Mouse (Mus musculus) heart, postnatal 36 days (tissue): Measurements from ENCODE around the gene 1700061G19Rik. TPM values are rescaled to one million over a fixed set of nuclear protein-coding genes. Genes with fewer than 3 reads are reported as not detected.
A peak's percentile ranks its signal among the peaks of the same experiment; 100 is the strongest.

Experiments used
- DNase-seq, 2 experiments: peaks; one replicate each; pipeline ENCODE4 v3.0.0; 2021 to 2022
- intact Hi-C: fragments of 180-260 bp; cut with DNase I; formaldehyde crosslinking; loops from one replicate; pipeline ENCODE4 v1.15.1; 2025
- total RNA-seq, 2 experiments: library from RNA; stranded (reverse); gene quantifications; 2 replicates each; pipeline ENCODE4 v1.2.3; 2021

The 1700061G19Rik gene
- total RNA-seq, 2 experiments from 2014 or later, result not detected

GRCm38 (mm10) chr17:56913023-56913422, 37.7 kb downstream of the 1700061G19Rik start:
- DNase-seq, result no peak
- intact Hi-C loops, result no loop called here

GRCm38 (mm10) chr17:56913444-56913843, 38.2 kb downstream of the 1700061G19Rik start:
- intact Hi-C loops, result no loop called here
- DNase-seq, result no peak

- DNase-seq, result no peak
These were observed 41.9 kb downstream of the 1700061G19Rik start for GRCm38 (mm10) chr17:56917166-56917565.

GRCm38 (mm10) chr17:56919725-56920124, 44.4 kb downstream of the 1700061G19Rik start:
- intact Hi-C loops, result no loop called here
- no peak for DNase-seq

More at GRCm38 (mm10) chr17:56917166-56917565, 41.9 kb downstream of the 1700061G19Rik start:
- intact Hi-C loops, result no loop called here

- intact Hi-C loops, result no loop called here
- no peak for DNase-seq
These were observed 50.7 kb downstream of the 1700061G19Rik start for GRCm38 (mm10) chr17:56925998-56926397.

GRCm38 (mm10) chr17:56929101-56929500, 53.8 kb downstream of the 1700061G19Rik start:
- DNase-seq, result no peak
- intact Hi-C loops, result no loop called here

- intact Hi-C loops, result no loop called here
- DNase-seq, result no peak
These were observed 54.3 kb downstream of the 1700061G19Rik start for GRCm38 (mm10) chr17:56929530-56929929.

- DNase-seq, result no peak
- intact Hi-C loops, result no loop called here
These were observed 54.7 kb downstream of the 1700061G19Rik start for GRCm38 (mm10) chr17:56930026-56930425.

- intact Hi-C loops, result no loop called here
- DNase-seq, result no peak
These were observed 58.1 kb downstream of the 1700061G19Rik start for GRCm38 (mm10) chr17:56933395-56933794.

- intact Hi-C loops, result loop anchor here (2.0 to 5.0 kb wide), 5 partner anchors 37 to 127 kb away; partner anchors contain the start of genes Clpp and Rfx2
- peak in 1 of 2 experiments; percentile 11 for DNase-seq
These were observed 59.5 kb downstream of the 1700061G19Rik start for GRCm38 (mm10) chr17:56934545-56935330.

- intact Hi-C loops, result loop anchor here (2.0 to 5.0 kb wide), 5 partner anchors 38 to 128 kb away; partner anchors contain the start of genes Clpp and Rfx2
- peak; percentile 100 for DNase-seq
These were observed 60.3 kb downstream of the 1700061G19Rik start, which contains the start of gene Mllt1 for GRCm38 (mm10) chr17:56935363-56936131. Gene Mllt1, minus strand, starts transcription at chr17:56935415.

- intact Hi-C loops, result loop anchor here (5.0 kb wide), 4 partner anchors 39 to 129 kb away; partner anchors contain the start of gene Rfx2
- no peak for DNase-seq
These were observed 61.5 kb downstream of the 1700061G19Rik start for GRCm38 (mm10) chr17:56936731-56937130.

Other genes starting within 250 kb of the 1700061G19Rik start
- 100 to 1,000 TPM; 118 to 124 TPM for gene Lonp1, start 248.6 kb upstream of the 1700061G19Rik start, total RNA-seq
- not detected for gene Catsperd, start 247.3 kb upstream of the 1700061G19Rik start, total RNA-seq
- gene Ranbp3, start 202.2 kb upstream of the 1700061G19Rik start, total RNA-seq, result 10 to 100 TPM; 34.9 to 38.0 TPM
- 100 to 1,000 TPM; 847 to 875 TPM for gene Ndufa11, start 157.7 kb upstream of the 1700061G19Rik start, total RNA-seq
- gene Vmac, start 157.5 kb upstream of the 1700061G19Rik start, total RNA-seq, result 1 to 10 TPM; 3.1 to 4.9 TPM
- gene Nrtn, start 117.9 kb upstream of the 1700061G19Rik start, total RNA-seq, result 10 to 100 TPM; 27.5 to 29.4 TPM
- gene Dus3l, start 110.7 kb upstream of the 1700061G19Rik start, total RNA-seq, result 10 to 100 TPM; 18.8 to 20.3 TPM
- gene Prr22, start 105.2 kb upstream of the 1700061G19Rik start, total RNA-seq, result under 1 TPM in 1 of 2 experiments, not detected in 1; 0.58 TPM
- gene Rfx2, start 44.5 kb upstream of the 1700061G19Rik start, total RNA-seq, result 1 to 10 TPM; 2.9 to 5.5 TPM
- not detected for gene Acsbg2, start 1.0 kb upstream of the 1700061G19Rik start, total RNA-seq
- gene Mllt1, start 59.9 kb downstream of the 1700061G19Rik start, total RNA-seq, result 10 to 100 TPM; 23.9 to 25.9 TPM
- not detected for gene Acer1, start 106.6 kb downstream of the 1700061G19Rik start, total RNA-seq
- 10 to 100 TPM; 79.5 to 80.4 TPM for gene Clpp, start 114.8 kb downstream of the 1700061G19Rik start, total RNA-seq
- 10 to 100 TPM; 67.5 to 69.9 TPM for gene Alkbh7, start 121.9 kb downstream of the 1700061G19Rik start, total RNA-seq
- gene Pspn, start 124.5 kb downstream of the 1700061G19Rik start, total RNA-seq, result not detected
- gene Gtf2f1, start 135.8 kb downstream of the 1700061G19Rik start, total RNA-seq, result 10 to 100 TPM; 18.9 to 19.1 TPM
- gene Gm17949, start 136.0 kb downstream of the 1700061G19Rik start, total RNA-seq, result not detected
- gene Khsrp, start 156.0 kb downstream of the 1700061G19Rik start, total RNA-seq, result 10 to 100 TPM; 45.9 to 47.7 TPM
- not detected for gene Slc25a41, start 166.2 kb downstream of the 1700061G19Rik start, total RNA-seq
- gene Crb3, start 183.6 kb downstream of the 1700061G19Rik start, total RNA-seq, result under 1 TPM in 1 of 2 experiments, not detected in 1; 0.35 TPM
- gene Slc25a23, start 184.4 kb downstream of the 1700061G19Rik start, total RNA-seq, result 10 to 100 TPM; 58.1 to 69.8 TPM
- 1 to 10 TPM; 1.4 to 2.0 TPM for gene Dennd1c, start 203.0 kb downstream of the 1700061G19Rik start, total RNA-seq
- 1 to 10 TPM; 1.8 to 1.9 TPM for gene Tubb4a, start 212.3 kb downstream of the 1700061G19Rik start, total RNA-seq
- gene Tnfsf9, start 229.8 kb downstream of the 1700061G19Rik start, total RNA-seq, result under 1 TPM; 0.33 to 0.53 TPM